Mouse (Mus musculus) lung, adult 2 months (tissue): ENCODE data around the gene Wwox.

Experiments
- CTCF ChIP-seq: fragments of 200-500 bp; IDR thresholded peaks from 2 replicates; pipeline ENCODE4 v1.5.1; 2011; ENCODE audit warnings: mild to moderate bottlenecking, low read length, control low read depth; ENCODE audit not compliant: insufficient read depth
- POLR2A ChIP-seq: fragments of 200-500 bp; IDR thresholded peaks from 2 replicates; pipeline ENCODE4 v1.6.1; 2011; ENCODE audit warnings: low read depth, mild to moderate bottlenecking, control low read depth, low read length, borderline replicate concordance; ENCODE audit errors: extremely low read depth

DNA sequence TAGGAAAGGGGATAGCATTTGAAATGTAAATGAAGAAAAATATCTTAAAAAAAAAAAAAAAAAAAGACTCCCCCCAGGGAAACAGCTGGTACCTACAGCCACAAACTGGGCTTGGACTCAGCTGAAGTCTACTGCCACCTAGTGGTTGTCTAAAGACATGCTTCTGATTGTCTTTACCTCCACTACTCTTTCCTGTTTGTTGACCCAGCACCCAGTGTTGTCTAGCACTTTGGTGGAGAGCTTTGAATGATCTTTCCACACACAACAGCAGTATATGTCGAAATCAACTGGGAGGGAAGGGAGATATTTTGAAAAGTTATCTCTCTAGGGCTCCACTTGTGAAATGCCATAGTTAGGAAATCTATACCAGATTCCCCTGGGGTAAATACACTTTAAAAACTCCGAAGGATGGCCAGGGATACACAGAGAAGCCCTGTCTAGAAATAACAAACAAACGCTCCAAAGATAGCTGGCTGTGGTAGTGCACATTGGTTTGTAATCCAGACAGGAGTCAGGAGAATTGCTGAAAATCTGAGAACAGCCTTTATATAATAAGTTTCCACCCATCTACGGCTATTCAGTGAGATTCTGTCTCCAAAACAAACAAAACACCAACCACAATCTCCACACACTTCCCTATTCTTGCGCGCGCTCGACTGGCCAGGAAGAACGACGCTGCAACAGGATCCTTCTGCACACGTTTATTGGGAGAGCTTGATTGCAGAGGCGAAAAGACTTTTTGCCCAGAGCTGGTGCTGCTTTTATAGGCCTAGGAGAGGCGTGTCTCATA, 48.8 kb upstream of the Wwox start:
- no peak for TF ChIP-seq CTCF
- no peak for TF ChIP-seq POLR2A
